Mouse (Mus musculus) erythroblast, embryonic 14.5 days (primary cell): Measurements from ENCODE around the gene Sox6.

ENCODE experiments used
- GATA1 ChIP-seq: IDR thresholded peaks from 2 replicates; pipeline ENCODE4 v1.6.1; 2012; ENCODE audit warnings: low read length, inconsistent platforms, mixed read lengths
- TAL1 ChIP-seq: IDR thresholded peaks from 3 replicates; pipeline ENCODE4 v1.6.1; 2012; ENCODE audit warnings: low read length, inconsistent platforms, mixed read lengths

GRCm38 (mm10) chr7:115604883-115605282, 433.7 kb downstream of the Sox6 start:
- TF ChIP-seq TAL1 (no peak), GATA1 (no peak)
